ENCODE assay signal across 8 mouse cellular contexts in genomic region chr4:142083762-142084130, GRCm38 (mm10). TPM values are rescaled to one million over a fixed set of nuclear protein-coding genes. Genes with fewer than 3 reads are reported as not detected.
DNase-seq lines count a peak whose midpoint lies in the region; ATAC-seq and TF ChIP-seq lines count a peak whose summit lies in the region.

No protein-coding gene starts in this region.

- peaks cover 31% of the 10 kb centered on the region for H3K27me3 ChIP-seq in forebrain, embryonic 14.5 days (replicated peaks; ENCODE audit: control insufficient read depth, insufficient read depth, low read length)

- H3K4me2 ChIP-seq in forebrain, embryonic 14.5 days (ENCODE audit: low read length): peak overlapping the region; percentile 97

- TF ChIP-seq POLR2A in brain, embryonic 14.5 days (IDR thresholded peaks at IDR 0.05; ENCODE audit: borderline replicate concordance, extremely low read depth, insufficient read depth, insufficient read length, poor library complexity, severe bottlenecking): no peak

- 0 out of 2 replicates have a peak overlapping the region, but pooled peaks have one; percentile 2 for H3K27ac ChIP-seq in forebrain, embryonic 14.5 days (ENCODE audit: low read depth, low read length)

- H3K4me1 ChIP-seq in forebrain, embryonic 14.5 days (ENCODE audit: control insufficient read depth, insufficient read depth, low read length): peaks cover 6% of the 10 kb centered on the region

- no peaks in the 10 kb centered on the region for H3K9me3 ChIP-seq in forebrain, embryonic 14.5 days (replicated peaks; ENCODE audit: control insufficient read depth, low read length)

- 1% methylated on average over 26 of the region's 29 CpGs for WGBS in forebrain, embryonic 14.5 days

- H3K36me3 ChIP-seq in forebrain, embryonic 14.5 days (ENCODE audit: control insufficient read depth, insufficient read depth, low read length): no peaks in the 10 kb centered on the region

- intact Hi-C loops in heart, postnatal 25 days (cut with DNase I): loop anchor here (5.0 kb wide), 2 partner anchors 41 to 76 kb away; no protein-coding TSS in a partner anchor

- peak; percentile 75 for TF ChIP-seq CTCF in brain, embryonic 14.5 days (IDR thresholded peaks at IDR 0.05; ENCODE audit: borderline replicate concordance, extremely low read depth, insufficient read depth, insufficient read length)

- DNase-seq in Muller cell, postnatal 12 days (ENCODE audit: inconsistent ontology term): peak; percentile 66
- DNase-seq in brain, embryonic 14.5 days (ENCODE audit: low read depth): peak; percentile 68
- peak; percentile 66 for DNase-seq in forebrain, embryonic 14.5 days (ENCODE audit: low spot score)
- DNase-seq in heart, postnatal 25 days (ENCODE audit: low spot score): peak; percentile 44
- peak; percentile 88 to 93 for DNase-seq in kidney, postnatal 36 days
- peak; percentile 49 for DNase-seq in right cerebral cortex, postnatal 14 days
- DNase-seq in MN1 (ENCODE audit: low spot score): no peak

- H3K4me3 ChIP-seq in forebrain, embryonic 14.5 days (ENCODE audit: low read depth, low read length): peak overlapping the region; percentile 53

- ATAC-seq in forebrain, embryonic 14.5 days: peak; percentile 45
- peak; percentile 58 for ATAC-seq in megakaryocyte, adult 5-6 weeks (ENCODE audit: poor library complexity, severe bottlenecking)

- peak overlapping the region; percentile 65 for H3K9ac ChIP-seq in forebrain, embryonic 14.5 days (ENCODE audit: low read length)

RNA-seq across cellular contexts. Expression of gene Tmem51, which starts 0.4 kb away (rescaled TPM):
- polyA plus RNA-seq in brain, embryonic 14.5 days (2012; rRNA removed): 4.9 and 6.1 TPM in 2 replicates
- polyA plus RNA-seq in forebrain, embryonic 14.5 days (2014; fragmentation: Nextera tagmentation; extraction: Ambion mirVana): 6.2 and 6.5 TPM in 2 replicates
- 1 to 10 TPM; 7.3 to 8.6 TPM for total RNA-seq in heart, postnatal 25 days (2021)
- 16.8 and 18.7 TPM in 2 replicates for total RNA-seq in megakaryocyte, adult 5-6 weeks (2015)
- 13.5 and 18.7 TPM in 2 replicates for total RNA-seq in megakaryocyte, adult 5-6 weeks (2017)
